Mouse (Mus musculus): ENCODE data around the gene Fbxl2.
A peak's percentile ranks its signal among the peaks of the same experiment; 100 is the strongest.

Fbxl2 gene

DNA sequence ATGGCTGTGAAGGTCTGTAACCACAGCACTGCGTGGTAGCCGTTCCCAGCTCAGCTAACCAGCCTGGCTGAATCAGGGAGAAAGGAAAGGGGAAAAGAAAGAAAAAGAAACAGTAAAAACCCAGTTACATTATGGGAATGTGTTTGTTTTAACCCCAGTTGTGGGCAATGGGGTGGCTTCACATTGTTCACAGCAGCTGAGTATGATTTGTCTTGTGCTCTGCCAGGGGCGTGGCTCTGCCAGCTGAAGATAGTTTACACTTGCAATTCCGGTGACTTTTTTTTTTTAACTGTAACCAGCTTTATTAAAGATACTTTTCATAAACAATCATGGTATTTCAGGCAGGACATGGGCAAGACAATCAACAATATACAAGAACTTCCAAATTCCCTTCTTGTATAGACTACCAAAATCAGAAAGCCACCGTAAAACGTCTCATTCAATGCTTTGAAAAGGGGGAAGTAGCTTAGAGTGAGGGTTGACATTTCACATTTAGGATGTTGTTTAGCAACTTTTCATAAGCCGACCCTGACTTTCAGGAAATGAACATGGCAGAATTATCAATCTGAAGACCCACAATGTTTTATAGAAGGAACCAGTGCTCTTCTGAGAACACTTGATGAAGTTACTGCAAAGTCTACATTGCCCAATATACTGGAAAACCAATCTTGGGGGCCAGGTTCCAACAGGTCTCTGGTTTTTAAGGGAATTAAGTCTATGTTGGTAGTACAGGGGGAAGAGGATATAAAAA, 26.8 kb downstream of the Fbxl2 start:
- DNase-seq (ENCODE audit: low read depth), result peak; percentile 57

GRCm38 (mm10) chr9:114016402-114016801, 29.6 kb downstream of the Fbxl2 start:
- peak; percentile 83 for DNase-seq (ENCODE audit: low read depth)

DNA sequence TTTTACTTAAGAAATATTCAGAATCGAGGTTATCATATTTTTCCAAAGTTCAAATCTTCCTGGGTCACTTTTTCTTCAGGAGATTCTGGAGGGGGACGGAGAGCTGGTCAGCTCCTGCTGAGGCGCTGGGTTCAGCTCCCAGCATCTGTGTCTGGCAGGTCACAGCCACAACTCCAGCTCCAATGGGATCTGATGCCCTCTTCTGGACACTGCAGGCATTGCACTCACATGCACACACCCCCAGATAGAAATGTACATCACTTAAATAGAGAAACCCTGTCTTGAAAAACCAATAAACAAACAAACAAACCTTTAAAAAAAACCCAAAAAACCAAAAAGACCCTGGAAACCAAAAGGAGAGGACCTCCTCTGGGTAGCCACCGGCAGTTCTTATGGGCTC, 30.3 kb downstream of the Fbxl2 start:
- DNase-seq (ENCODE audit: low read depth), result peak; percentile 31

DNA sequence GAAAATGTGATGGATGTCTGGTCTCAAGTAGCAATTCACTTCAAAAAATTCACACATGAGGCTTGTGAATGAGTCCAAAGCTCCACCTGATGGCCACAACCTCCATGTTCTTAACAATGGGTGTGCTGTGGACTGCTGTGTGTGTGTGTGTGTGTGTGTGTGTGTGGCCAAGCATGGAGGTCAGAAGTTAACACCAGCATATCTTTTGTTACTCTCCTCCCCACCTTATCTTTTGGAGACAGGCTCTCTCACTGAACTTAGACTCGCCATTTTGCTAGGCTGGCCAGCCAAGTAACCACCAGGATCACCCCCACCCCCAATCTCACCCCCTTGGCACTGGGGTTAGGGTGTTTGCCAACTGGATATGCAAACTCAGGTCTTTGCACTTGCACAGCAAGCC, 32.0 kb downstream of the Fbxl2 start:
- DNase-seq (ENCODE audit: low read depth), result no peak

DNA sequence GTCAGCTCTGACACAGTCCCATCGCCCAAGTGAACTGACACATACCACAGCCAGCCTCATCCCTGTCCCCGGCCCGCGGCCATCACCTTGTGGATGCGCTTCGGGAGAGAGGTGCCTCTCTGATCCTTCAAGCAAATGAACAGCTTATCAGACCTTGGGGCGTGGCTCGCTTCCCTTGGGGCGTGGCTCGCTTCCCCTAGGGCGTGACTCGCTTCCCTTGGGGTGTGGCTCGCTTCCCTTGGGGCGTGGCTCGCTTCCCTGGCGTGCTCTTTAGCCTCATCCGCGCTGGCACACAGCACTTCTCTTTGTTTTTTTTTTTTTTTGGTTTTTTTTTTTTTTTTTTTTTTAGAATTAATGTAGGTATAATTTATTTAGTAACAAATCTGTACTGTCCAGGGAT, 34.8 kb downstream of the Fbxl2 start:
- peak; percentile 11 for DNase-seq (ENCODE audit: low read depth)

- DNase-seq (ENCODE audit: low read depth), result peak; percentile 32
Observed at GRCm38 (mm10) chr9:114009526-114009925, 36.5 kb downstream of the Fbxl2 start.

DNA sequence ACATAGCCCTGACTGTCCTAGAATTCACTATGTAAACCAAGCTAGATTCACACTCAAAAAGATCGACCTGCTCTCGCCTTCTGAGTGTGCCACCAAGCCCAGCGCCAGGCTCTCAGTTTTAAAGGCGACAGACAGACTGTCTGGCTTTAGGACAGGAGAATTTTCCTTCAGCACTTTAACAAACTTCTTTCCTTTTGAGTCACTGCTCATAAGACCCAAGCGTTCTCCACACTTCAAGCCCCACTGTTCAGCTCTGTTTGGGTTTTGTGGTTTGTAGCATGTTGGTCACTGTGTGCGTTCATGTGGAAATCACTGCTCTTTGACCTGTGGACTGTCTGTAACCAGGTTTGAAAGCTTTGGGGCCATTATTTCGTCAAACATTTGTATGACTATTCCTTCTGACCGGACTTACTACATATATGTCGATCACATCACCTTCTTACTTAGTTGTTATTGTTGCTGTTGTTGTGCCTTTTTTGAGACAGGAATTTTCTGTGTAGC, 38.1 kb downstream of the Fbxl2 start:
- no peak for DNase-seq (ENCODE audit: low read depth)

DNA sequence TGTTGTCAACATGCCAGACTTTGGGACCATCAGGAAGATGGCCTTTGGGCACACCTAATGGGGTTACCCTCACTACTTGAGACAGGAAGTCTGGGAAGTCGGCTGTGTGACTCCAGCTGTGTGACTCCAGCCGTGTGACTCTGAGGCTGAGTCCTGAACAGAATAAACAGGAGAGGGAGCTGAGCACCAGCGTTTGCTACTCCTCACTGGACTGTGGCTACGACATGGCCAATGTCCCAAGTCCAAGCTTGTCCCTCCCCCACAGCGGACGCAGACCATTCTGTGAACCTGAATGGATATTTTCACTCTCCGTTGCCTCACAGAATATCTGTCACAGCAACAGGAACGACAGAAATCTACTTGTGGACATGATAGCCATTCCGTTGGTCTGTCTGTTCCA, 39.2 kb downstream of the Fbxl2 start:
- DNase-seq (ENCODE audit: low read depth), result no peak

- DNase-seq (ENCODE audit: low read depth), result no peak
Observed at GRCm38 (mm10) chr9:113998311-113998710, 47.7 kb downstream of the Fbxl2 start.

GRCm38 (mm10) chr9:113992810-113993209, 53.2 kb downstream of the Fbxl2 start:
- DNase-seq (ENCODE audit: low read depth), result no peak

GRCm38 (mm10) chr9:113990547-113991248, 55.3 kb downstream of the Fbxl2 start:
- peak; percentile 91 for DNase-seq (ENCODE audit: low read depth)

- no peak for DNase-seq (ENCODE audit: low read depth)
Observed at GRCm38 (mm10) chr9:113984946-113985620, 60.9 kb downstream of the Fbxl2 start.

DNA sequence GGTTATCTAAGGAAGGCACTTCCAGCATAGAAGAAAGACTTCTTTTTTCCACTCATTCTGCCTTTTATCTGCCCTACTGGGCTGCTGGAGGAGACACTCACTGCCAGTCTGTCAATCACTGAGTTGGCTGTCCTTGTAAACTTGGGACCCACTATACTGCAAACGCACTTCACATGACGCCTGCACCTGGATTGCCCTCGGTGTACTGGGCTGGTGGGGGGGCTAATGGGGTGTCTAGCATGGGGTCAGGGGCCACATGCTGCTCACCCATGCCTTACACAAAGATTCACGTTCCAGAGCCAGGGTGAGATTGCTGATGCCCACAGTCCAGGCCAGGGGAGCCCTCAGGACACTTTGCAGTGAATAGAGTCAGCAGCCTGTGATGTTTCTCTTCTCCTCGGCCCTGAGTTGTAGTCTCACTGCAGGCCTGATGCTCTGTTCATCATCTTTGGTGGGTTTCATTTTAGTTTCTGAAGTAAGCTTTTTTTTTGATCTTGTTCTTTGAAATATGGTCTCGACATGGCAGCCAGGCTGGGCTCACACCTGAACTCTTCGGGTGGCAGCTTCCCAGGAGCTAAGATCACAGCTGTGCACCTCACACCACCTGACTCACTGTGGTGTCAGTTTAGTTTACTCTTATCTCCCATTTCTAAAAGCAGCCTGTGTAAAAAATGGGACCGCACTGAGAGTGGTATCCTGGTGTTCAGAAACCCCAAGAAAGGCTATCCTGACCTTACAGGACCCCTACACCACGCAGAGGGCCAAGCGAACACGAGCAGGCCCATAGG, 62.9 kb downstream of the Fbxl2 start:
- DNase-seq (ENCODE audit: low read depth), result no peak

DNA sequence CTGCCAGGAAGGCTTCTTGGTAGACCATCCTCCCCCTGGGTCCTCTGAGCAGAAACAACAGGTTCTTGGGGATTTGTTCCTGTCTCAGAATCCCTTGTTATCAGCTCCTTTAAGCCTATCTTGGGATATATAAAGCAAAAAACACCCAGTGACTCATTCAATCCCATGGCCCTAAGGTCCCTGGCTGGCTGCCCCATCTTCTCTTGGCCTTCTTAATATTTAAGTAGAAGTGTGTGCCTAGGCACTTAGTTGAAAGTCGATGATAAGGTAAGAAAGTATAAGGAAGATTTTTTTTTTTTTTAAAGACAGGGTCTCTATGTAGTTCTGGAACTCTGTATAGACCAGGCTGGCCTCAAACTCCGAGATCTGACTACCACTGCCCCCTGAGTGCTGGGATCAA, 63.5 kb downstream of the Fbxl2 start:
- no peak for DNase-seq (ENCODE audit: low read depth)

- DNase-seq (ENCODE audit: low read depth), result no peak
Observed at GRCm38 (mm10) chr9:113981099-113981880, 64.7 kb downstream of the Fbxl2 start.

- no peak for DNase-seq (ENCODE audit: low read depth)
Observed at GRCm38 (mm10) chr9:113979356-113979755, 66.6 kb downstream of the Fbxl2 start.

DNA sequence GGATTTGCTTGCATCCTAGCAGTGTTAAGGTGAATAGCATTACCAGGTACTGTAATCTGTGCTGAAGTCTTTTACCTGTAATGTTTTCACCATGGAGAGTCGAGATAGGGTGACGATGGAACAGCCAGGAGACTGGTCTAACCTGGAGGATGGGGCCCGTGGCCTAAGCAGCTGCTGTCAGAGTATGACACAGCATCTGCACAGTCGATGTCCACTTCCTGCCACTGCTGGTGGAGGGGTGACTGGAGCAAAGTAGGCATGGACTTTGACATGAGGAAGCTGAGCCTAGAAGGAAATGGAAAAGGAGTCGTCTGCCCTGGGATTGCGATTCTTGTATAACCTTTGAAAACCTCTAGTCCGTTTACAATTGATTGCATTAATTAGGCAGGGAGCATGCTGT, 67.3 kb downstream of the Fbxl2 start:
- peak; percentile 42 for DNase-seq (ENCODE audit: low read depth)

GRCm38 (mm10) chr9:113977225-113977840, 68.7 kb downstream of the Fbxl2 start:
- no peak for DNase-seq (ENCODE audit: low read depth)

DNA sequence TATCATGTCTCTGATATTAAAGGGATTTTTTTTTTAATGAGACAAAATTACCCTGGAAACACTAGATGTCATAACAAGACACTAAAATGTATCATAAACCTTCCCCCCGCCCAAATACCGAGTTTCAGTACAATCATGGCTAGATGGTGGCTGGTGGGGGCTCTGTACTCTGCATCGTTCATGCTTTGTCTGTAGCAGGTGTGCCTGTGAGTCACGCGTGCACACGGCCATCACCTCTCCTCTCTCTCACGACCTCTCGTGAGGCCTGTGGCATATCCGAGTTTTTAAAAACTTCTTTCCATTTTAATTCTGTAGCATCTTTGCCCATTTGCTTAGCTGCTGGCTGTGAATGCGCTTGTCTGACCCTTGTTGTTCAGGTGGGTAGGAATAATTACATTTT, 69.7 kb downstream of the Fbxl2 start:
- DNase-seq (ENCODE audit: low read depth), result no peak

DNA sequence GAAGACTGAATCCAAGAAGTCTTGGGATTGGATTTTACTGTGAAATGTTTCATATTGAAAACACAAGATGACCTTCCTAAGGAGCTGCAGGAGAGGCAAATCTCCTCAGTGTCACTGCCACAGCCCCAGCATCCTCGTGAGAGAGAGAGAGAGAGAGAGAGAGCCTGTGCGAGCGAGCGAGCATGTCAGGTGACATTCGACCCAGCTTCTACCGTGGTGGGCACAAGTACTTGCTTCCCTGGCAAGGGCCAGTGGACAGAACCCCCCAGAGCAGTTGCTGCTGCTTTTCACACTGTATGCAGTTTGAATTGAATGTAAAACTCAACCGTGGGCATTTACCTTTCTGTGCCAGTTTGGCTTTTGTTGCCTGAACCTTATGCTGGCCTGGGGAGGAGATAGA, 70.5 kb downstream of the Fbxl2 start:
- DNase-seq (ENCODE audit: low read depth), result no peak

GRCm38 (mm10) chr9:113974945-113975344, 71.0 kb downstream of the Fbxl2 start:
- no peak for DNase-seq (ENCODE audit: low read depth)

All from 416B (cell line).